Mouse (Mus musculus) stomach, adult 2 months (tissue): Measurements from ENCODE around the gene Sec61g. TPM values are rescaled to one million over a fixed set of nuclear protein-coding genes. Genes with fewer than 3 reads are reported as not detected.

ENCODE experiments used
- polyA plus RNA-seq: library from polyadenylated mRNA; depleted of rRNA; stranded (reverse); fragments of >200 nt; gene quantifications from 2 replicates; pipeline ENCODE4 v1.2.3, GENCODE M21; 2012; rRNA removed

Sec61g gene
- polyA plus RNA-seq, result 0.69 and 1.1 TPM in 2 replicates

DNA sequence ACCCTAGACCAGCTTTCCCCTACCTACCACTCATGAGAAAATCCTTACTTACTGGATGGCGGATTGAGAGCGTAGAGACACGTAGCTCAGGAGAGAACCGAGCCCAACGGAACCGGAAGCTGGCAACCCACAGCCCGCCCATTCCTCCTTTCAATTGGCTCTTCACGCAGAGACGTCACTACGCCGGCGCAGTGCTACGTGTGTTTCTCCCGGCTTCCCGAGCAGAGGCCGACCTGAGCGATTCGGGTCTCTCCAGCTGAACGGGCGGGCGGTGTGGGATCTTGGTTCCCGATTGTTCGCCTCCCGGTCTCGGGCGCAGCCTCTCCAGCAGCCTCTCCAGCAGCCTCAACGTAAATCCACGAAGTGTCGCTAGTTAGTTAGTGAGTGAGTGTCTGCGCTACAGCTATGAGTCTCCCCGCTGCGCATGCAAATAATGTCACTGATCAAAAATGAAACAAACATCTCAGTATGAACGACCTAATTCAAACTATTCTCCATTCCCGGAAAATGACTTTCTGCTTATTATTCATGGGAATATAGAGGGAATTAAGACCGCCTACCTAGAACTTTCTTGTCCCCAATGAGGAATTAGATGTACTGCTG, at the start of gene Sec61g:
Gene Sec61g (minus strand): TSS at position 433 of the 603 bp plus-strand sequence.

Other genes with a start within 250 kb of the Sec61g start
- gene Egfr, start 243.7 kb upstream of the Sec61g start, polyA plus RNA-seq, result 26.7 and 28.0 TPM in 2 replicates